Mouse (Mus musculus) gastrocnemius, postnatal 4 days (tissue): ENCODE measurements around the gene Tgfbr3. TPM values are rescaled to one million over a fixed set of nuclear protein-coding genes. Genes with fewer than 3 reads are reported as not detected.
"Not testable (repeated sequence)": the region's sequence is repeated elsewhere in the genome, so short reads cannot be mapped to it uniquely, and the experiment has no call there.

Experiments used
- DNase-seq, 2 experiments: peaks; one replicate each; pipeline ENCODE4 v3.0.0; 2021 to 2022; ENCODE audit warnings: low spot score in 2 of 2, mixed read lengths in 2 of 2
- total RNA-seq, 2 experiments: library from RNA; stranded (reverse); gene quantifications; 2 replicates each; pipeline ENCODE4 v1.2.3; 2021

The Tgfbr3 gene
- total RNA-seq, 2 experiments from 2014 or later: 57.1 to 57.3 TPM

DNA sequence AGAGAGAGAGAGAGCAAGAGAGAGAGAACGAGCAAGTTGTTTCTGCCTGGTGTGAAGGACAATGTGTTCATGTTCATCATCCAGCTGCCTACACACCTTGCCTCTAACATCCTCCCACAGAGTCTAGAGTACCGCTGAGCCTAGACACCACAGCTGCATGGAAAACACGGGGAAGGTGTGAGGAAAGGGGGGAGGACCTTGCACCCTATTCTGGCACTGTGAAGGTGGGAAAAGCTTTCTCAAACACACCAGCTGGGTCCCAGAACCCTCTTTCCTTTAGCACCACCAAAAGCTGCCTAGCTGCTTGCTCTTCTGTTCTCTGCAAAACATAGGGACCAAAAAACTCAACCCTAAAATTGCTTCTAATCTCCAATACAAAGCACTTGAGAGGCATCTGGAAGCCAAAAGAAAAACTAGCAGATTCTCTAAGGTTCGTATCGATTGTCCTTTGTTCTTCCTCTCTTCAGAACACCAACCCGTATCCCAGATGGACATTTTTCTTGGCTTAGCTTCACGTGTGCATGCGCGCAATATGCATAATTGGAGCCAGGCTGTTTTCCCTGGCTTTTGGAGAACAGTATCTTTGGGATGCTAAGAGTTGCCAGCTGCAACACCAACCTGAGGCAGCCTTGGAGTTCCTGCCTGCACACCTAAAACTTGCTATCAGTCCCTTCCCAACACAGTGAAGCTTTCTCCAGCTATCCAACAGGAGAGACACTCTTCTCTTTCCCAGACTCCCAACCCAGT, 6.7 kb downstream of the Tgfbr3 start:
- DNase-seq: no peak

DNA sequence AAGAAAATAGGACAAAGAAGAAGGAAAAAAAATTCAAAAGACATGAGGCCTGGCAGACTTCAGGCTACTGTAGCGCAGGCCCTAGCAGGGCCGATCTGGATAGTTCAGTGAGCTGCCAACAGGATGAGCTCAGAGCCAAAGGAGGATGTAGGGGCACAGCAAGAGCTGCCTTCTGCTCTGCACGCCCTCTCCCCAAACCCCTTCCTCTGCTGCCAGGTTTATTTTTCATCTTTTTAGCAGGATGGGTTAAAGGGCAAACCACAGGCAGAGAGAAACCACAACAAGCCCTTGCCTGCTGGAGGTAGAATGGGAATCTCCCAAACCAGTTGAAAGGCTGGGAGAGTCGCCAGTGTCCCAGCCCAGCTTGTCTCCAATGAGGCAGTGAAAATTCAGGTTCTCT, 10.2 kb downstream of the Tgfbr3 start:
- no peak for DNase-seq

DNA sequence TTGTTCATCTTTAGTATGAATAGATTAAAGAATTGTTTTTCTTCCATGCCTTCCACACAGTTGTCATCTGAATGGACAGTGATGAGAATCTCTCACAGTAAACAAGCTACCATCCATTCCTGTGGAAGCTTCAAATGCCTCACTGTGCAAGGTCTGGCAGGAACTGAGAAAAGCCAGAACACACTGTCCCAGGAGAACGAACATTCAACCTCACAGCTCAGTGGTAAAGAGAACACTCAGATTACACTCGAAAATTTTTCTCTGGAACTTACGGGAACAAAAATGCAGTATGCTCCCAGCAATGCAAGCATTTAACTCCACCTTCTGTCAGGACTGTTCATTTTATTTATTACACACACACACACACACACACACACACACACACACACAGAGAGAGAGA, 13.2 kb downstream of the Tgfbr3 start:
- no peak for DNase-seq

DNA sequence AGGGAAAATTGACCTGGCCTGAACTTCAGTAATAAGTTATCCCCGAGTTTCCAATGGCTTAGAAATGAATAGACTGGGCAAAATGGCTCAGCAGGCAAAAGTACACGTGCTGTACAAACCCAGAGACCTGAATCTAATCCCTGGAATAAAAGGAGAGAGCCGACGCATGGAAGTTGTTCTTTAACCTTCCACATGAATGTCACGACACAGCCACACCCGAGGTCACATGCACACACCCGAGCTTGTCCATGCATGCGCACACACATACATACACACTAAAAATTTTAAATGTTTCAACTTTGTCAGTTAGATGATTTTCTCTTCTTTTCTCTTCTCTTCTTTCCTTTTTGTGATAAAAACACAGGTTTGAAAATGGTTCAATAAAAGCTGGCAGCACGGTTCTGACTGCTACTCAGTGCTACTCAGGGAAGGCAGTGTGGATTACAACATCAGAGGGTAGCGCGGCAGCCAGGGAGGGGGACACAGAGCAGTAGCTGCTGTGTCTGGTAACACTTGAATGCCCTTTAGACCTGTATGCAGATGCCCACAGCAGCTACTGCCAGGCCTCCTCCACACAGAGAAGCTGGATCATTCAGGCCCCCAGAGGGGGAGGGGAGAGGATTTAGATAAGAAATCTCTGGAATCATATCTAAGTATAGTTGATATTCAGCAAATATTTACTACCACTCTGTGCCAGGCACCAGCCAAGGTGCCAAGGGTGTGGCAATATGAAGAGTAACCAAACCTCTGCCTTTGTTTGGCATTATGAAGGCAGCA, 17.0 kb downstream of the Tgfbr3 start:
- DNase-seq: no peak

DNA sequence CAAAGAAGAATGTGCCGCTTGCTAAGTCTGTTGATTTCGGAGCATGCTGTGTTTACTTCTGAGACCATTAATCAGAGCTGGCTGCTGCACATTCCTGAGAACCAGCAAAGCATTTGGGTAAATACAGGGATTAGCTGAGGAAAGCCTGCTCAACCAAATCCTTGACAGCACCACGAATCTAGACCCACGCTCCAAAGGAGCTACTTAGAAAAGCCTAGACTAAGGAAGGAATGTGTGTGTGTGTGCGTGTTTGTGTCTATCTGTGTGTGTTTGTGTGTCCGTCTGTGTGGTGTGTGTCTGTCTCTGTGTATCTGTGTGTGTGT, 20.5 kb downstream of the Tgfbr3 start:
- no peak for DNase-seq

DNA sequence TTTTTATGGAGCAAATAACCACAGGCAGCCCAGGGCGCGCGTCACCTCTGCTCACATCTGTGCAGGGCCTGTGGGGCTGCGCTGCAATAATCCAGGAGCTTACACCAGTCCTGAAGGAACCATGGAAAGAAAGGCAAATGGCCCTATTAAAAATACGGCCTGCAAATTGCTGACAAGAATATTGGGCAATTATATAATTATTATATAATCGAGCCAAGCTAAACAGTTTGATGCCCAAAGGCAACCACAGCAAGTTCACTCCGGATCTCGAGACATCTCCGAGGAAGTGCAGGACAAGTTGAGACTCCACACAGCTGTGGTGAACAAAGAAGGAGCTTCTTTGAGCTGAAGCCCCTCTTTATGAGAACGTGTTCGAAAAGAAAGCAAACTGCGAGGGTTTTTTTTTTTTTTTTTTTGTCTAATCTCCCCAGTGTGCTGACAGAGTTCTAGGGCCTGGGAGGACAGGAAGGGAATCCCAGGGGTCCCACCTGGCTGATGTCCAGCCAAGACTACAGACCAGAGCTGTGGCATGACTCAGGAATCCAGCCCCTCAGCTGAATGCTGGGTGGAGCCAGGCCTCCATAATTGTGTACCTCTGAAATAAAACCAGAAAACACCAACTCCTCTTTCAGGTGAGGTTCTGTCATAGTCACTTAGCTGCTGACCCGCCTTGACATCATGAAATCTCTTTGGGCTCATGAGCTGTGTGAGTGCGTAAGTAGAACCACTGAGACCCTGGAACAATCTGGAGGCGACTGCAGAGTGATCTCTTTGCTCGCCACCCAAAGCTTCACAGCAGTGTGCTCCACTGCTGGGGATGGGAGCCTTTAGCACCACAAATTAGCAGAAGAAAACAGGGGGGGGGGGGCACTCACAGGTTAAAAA, 21.1 kb downstream of the Tgfbr3 start:
- DNase-seq: no peak

DNA sequence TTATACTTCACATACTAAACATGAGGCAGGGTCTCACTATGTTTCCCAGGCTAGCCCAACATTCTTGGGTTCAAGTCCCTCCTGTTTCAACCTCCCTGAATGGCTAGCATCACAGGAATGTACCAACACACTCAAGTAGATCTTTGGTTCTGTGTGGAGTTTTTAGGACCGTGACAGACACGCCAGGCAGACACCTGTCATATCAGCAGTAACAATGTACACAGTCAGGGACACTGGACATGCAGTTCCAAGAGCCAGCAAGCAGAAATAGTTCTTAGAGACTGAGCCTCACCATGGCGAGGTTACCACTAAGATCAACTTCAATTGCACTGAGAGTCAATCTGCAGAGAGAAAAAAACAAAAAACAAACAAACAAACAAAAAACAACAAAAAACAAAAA, 22.9 kb downstream of the Tgfbr3 start:
- no peak for DNase-seq

DNA sequence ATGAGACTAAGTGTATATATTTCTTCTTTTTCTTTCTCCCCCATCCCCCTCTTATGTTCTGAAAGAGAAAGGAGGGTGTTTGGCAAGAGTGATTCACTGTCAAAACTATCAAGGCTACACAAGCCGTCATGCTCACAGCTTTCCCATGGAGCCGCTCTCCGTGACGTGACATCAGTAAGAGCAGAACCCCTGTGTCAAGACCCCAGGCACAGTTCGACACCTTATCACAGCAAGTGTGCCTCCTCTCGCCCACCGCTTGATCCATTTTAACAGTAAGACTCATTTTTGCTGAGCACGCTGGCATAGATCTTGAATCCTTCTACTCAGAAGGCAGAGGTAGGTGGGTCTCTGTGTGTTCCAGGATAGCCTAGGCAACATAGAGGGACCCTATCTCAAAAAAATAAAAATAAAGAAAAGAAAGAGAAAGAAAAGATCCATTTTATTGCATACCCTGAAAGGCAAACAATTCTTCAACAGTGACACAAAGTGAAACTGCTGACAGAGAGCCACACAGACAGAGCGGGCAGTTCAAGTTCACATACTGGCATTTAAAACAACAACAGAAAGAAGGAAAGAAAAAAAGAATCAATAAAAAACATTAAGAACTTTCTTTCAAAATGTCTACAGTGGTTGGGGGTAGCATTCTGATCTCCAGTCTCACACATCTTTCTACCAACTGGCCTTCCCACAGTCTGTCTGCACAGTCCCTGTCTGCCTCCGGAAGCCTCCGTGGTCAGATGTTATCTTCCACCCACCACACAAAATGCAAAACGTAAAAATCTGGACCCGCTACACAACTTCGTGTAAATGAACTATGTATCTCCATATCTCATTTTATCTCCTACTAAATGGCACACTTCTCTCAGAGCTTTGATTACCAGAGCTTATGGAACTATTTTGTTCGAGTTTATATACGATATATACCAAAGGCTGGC, 24.7 kb downstream of the Tgfbr3 start:
- no peak for DNase-seq

DNA sequence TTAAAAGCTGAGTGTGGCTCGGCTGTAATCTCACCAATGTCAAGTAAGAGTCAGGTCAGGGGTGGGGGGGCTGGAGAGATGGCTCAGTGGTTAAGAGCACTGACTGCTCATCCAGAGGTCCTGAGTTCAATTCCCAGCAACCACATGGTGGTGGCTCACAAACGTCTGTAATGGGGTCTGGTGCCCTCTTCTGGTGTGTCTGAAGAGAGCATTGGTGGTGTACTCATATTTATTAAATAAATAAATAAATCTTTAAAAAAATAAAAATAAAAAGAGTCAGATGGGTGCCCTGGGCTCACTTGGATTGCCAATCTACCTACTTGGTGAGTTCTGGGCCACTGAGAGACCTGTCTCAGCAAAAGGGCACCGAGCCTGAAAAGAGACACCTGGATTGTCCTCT, 25.6 kb downstream of the Tgfbr3 start:
- no peak for DNase-seq

DNA sequence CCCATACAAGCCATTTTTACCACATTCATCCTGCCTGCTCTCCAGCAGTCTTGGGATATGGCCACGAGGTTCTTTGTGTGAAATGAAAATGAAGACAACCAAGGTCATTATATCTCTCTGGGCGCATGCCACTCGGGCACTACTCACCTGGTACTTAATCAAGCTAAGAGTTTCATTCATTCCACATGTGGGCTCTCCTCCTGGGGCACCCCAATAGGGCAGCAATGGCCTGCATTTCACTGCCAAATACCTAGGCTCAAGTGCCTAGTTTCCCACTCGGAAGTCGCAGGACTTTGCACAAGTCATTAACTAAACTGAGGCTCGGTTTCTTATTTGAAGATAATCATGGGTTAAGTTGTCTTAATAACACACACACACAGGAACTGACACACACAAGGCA, 27.5 kb downstream of the Tgfbr3 start:
- no peak for DNase-seq

DNA sequence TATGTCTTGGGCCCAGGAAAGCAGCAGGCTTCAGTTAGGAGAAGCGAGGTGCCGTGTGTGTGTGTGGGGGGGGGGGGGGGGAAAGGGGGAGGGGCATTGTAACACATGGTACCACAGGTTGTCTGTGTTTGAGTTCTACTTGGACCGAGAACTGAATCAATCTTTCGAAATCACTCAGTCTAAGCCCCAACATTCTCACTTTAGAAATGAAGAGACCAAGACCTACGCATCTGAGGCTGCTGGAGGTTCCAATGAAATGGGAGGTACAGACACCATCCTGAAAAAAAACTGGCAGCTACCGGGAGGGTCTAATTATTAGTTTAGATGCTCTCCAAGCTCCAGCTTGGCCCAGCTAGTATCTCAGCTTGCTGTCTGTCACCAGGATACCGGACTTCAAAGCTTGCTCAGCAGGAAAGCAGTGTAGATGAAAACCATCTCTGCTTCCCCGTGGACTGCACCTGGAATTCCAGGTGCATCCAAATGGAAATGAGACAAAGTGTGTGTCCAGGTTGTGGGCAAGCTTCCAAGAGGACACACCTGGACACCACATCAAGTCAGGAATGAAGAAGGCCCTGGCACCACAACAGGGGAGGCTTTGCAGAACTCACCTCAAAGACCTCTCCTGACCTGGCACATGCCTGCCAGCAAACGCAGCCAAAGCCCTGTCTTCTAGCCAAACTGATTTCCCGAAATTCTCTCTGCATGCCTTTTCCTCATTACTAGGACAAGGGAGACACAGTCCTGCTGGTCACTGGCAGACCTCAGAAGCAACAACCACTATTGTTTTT, 28.5 kb downstream of the Tgfbr3 start:
- no peak for DNase-seq

DNA sequence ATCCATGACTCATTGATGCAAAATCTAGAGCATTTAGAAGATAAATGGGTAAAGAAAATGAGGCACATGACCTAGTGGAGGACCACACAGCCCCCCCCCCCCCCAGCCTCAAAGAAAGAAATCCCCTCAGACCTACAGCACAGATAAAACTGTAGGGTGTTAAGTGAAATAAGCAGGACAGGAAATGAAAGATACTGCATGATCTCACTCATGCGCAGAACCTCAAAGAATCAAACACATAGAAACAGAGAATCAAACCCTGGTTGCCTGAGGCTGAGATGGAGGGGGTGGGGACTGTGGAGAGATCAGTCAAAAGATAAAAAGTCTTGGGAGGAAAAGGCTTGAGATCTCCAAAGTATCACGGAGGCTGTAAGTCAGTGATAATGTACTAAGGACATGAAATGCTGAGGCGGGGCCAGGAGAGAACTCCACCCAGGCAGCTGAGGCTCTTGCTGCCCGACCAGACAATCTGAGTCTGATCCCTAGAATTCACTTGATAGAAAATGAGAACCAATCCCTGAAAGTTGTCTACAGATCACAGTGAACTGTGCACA, 29.9 kb downstream of the Tgfbr3 start:
- DNase-seq: no peak

DNA sequence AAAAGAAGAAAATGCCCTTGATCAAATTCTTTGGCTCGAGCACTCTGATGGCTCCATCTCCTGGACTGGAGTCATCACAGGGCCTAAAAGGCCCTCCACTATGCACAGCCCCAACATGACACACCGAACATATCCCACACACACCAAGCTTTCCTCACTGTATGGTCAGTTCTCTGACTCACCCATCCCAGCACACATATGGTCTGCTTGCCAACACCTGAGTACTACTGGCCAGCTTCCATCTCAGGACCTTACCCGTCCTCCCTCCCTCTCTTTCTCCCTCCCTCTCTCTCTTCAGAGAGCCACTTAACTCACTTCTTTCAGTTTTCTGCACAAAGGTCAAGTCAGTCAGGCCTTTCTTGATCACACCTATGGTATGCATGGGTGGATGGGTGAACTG, 36.0 kb downstream of the Tgfbr3 start:
- no peak for DNase-seq

DNA sequence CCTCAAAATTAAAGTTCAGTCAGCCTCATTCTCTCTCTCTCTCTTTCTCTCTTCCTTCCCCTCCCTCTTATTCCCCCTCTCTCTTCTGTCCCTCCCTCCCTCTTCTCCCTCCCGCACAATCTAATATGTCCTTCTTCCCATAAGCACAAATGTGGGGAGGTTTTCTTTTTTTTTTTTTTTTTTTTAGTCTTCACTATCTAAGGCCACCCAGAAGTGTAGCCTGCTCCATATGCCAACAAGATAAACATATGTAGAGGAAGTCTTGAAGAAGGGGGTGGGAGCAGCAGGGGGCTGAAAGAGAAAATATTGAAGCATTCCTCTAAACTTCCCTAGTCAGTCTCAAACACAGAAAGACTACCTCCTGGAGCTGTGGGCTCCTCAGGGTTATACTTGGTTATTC, 37.0 kb downstream of the Tgfbr3 start:
- DNase-seq: no peak

DNA sequence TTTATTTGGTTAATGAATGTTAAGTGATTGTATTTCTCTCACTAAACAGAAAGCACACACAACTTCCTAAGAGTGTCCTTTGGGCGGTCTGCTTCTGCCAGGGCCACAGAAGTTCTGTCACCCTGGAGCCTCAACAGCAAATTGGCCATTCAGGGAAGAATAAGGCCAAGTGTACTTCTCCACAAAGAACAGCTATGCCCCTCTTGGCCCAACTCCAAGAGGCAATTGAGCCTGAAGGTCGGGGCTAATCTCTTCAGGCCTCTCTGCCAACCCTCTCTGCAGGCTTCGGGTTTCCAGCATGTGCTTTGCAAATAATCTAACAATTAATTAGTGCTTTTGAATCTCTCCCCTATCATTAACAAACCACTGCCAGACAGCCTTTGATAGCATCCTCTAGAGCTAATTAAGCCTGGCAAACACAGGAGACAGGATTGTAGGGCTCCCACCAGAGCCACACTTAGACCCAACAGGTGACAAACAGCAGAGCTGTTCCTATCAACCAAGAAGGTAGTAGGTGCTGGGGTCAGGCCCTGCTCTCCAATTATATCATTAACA, 37.6 kb downstream of the Tgfbr3 start:
- no peak for DNase-seq

DNA sequence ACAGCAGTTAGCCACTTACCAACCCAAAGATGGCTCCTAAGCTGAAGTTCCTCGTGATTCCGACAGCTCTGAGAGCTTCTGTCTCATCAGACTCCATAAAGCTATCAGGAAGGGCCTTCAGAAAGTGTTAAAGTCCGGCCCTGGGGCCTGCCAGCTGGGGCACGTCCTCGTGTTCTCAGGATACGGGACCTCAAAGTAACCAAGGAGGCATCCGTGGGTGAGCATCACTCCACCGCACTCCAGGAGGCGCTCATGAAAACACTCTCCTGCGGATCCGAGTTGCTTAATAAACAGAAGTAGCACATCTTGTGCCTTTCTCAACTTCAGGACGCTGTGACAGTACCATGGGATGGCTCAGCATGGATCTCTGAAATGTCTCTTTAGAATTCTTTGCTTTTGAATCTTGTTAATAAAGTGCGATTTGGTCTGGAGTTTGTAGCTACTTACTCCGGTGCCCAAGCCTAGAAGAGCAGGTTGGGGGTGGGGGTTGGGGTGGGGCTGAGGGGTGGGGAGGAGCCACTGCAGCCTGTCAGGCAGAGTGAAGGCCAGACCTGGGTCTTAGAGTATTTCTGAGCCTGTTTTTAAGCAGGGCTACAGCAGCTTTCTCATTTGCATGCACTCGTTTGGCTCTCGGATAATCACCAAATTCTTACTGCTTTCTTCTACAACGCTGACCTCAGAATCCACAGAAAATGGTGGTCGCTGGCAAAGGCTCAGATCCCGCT, 38.7 kb downstream of the Tgfbr3 start:
- no peak for DNase-seq

DNA sequence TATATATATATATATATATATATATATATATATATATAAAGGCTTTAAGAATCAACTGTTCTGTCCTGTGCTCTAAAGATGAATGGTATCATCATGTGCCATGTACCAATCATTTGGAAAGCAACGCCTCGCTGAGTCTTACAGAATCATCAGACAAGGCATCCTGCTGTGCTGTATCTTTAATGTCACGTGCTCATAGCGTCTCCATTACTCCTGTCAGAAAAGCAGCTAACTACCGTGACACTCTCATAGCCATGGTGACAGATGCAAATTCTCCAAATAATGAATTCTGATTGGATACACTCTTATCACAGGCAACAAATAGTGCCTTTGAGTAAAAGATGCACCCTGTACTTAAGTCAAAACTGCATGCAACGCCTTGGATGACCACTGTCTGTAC, 40.7 kb downstream of the Tgfbr3 start:
- DNase-seq: no peak

DNA sequence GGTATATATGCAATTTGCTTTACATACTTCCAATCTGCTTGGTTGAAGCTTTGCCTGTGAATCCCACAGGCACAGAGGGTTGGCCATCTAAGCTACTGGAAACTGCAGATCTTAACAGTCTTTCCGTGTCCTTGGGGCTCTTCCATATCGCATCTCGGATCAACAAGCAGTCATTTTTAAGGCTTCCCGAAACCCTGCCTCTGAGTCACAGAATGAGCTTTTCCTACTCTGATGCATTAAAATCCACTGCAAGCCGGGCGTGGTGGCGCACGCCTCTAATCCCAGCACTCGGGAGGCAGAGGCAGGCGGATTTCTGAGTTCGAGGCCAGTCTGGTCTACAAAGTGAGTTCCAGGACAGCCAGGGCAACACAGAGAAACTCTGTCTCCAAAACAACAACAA, 41.1 kb downstream of the Tgfbr3 start:
- not testable (repeated sequence) for DNase-seq

DNA sequence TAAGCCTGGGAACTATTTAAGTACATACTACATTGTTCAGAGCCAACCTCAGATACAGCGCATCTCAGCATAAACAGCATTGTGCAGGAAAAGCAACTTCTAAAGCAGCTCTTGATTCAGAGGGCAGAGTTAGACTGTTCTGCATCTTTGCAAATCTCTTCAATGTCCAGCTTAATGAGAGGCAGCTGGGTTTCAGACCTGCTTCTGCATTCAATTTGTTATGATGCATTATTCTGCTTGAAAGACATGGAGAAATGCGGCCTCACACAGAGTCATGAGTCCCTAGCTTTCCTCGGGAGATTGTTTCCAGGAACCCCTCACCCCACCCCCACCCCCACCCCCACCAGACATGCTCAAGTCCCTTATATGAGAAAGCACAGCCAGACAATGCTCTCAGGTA, 41.6 kb downstream of the Tgfbr3 start:
- no peak for DNase-seq
